Comparison of ENCODE assay signal across 9 mouse cellular contexts in the genomic region with DNA sequence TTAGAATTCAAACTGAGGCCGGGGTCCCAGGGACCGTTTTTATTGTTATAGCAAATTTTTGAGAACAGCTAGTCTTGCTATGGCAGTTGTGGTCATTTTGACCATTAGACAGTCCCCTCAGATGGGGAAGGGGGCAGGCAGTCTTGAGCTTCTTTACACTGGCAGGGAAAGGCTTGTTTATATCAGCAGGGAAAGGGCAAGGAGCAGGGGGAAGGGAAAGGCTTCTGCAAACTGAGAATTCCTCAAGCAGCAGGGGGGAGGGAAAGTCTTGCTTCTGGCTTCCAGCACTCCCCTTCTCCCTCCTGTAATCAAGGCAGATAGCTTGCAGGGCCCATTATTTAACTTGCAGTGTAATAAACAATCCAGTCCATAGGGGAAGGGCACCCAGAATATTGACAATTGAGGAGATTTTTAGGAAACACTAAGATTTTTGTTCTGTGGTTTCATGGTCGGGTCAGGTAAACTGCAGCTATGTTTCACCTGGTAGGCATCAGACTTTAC. TPM values are rescaled to one million over a fixed set of nuclear protein-coding genes. Genes with fewer than 3 reads are reported as not detected.
DNase-seq lines count a peak whose midpoint lies in the region; ATAC-seq and TF ChIP-seq lines count a peak whose summit lies in the region.
"Not testable (repeated sequence)": the region's sequence is repeated elsewhere in the genome, so short reads cannot be mapped to it uniquely, and the experiment has no call there.
"Had no signal": no experiment of that assay in that cellular context is flagged by ENCODE, and none has a peak within 500 bp of the region (broad histone marks: within the 10 kb centered on the region; RNA-seq: fewer than 3 reads in every experiment).

No protein-coding gene starts in this region.

- H3K4me1 ChIP-seq in embryonic facial prominence, embryonic 15.5 days; heart, embryonic 11.5 days (ENCODE audit: control insufficient read depth, insufficient read depth, low read length); hindbrain, postnatal 0 days (ENCODE audit: insufficient read depth, low read length); liver, embryonic 16.5 days (ENCODE audit: control insufficient read depth, low read depth, low read length); midbrain, embryonic 12.5 days: not testable (repeated sequence)

- not testable (repeated sequence) for H3K27me3 ChIP-seq in embryonic facial prominence, embryonic 15.5 days; heart, embryonic 11.5 days (ENCODE audit: control insufficient read depth, insufficient read depth, low read length); hindbrain, postnatal 0 days (ENCODE audit: insufficient read depth, low read length); liver, embryonic 16.5 days (ENCODE audit: control insufficient read depth, insufficient read depth, low read depth, low read length); midbrain, embryonic 12.5 days

- H3K27ac ChIP-seq in embryonic facial prominence, embryonic 15.5 days (replicated peaks); heart, embryonic 11.5 days (ENCODE audit: low read depth, low read length); hindbrain, postnatal 0 days; layer of hippocampus, adult 2 months; liver, embryonic 16.5 days (ENCODE audit: low read length); midbrain, embryonic 12.5 days (replicated peaks): not testable (repeated sequence)

- not testable (repeated sequence) for H3K9me3 ChIP-seq in embryonic facial prominence, embryonic 15.5 days (replicated peaks); heart, embryonic 11.5 days (replicated peaks; ENCODE audit: control insufficient read depth, low read length); hindbrain, postnatal 0 days (ENCODE audit: low read length); liver, embryonic 16.5 days (replicated peaks; ENCODE audit: control insufficient read depth, low read length); midbrain, embryonic 12.5 days

- not testable (repeated sequence) for H3K36me3 ChIP-seq in embryonic facial prominence, embryonic 15.5 days; heart, embryonic 11.5 days (ENCODE audit: control insufficient read depth, insufficient read depth, low read length); hindbrain, postnatal 0 days (ENCODE audit: insufficient read depth, low read length); liver, embryonic 16.5 days (ENCODE audit: control insufficient read depth, insufficient read depth); midbrain, embryonic 12.5 days

- TF ChIP-seq CTCF in hindbrain, postnatal 0 days (IDR thresholded peaks at IDR 0.05; ENCODE audit: low read depth); layer of hippocampus, adult 2 months (conservative IDR thresholded peaks at IDR 0.05): not testable (repeated sequence)

- peak overlapping the region; percentile 47 for H3K4me3 ChIP-seq in embryonic facial prominence, embryonic 15.5 days (replicated peaks)
- peak overlapping the region; percentile 50 for H3K4me3 ChIP-seq in heart, embryonic 11.5 days (ENCODE audit: low read depth, low read length)
- peak overlapping the region; percentile 42 for H3K4me3 ChIP-seq in hindbrain, postnatal 0 days (ENCODE audit: low read length)
- peak overlapping the region; percentile 51; the same call in 1 of the 2 replicates for H3K4me3 ChIP-seq in layer of hippocampus, adult 2 months
- H3K4me3 ChIP-seq in liver, embryonic 16.5 days (ENCODE audit: low read depth, low read length) = peak overlapping the region; percentile 61
- H3K4me3 ChIP-seq in midbrain, embryonic 12.5 days = peak overlapping the region; percentile 42; the same call in 1 of the 2 replicates

- 16% methylated on average over 3 of the region's 3 CpGs for WGBS in embryonic facial prominence, embryonic 15.5 days
- 18% methylated on average over 3 of the region's 3 CpGs for WGBS in heart, embryonic 11.5 days (ENCODE audit: insufficient replicate concordance)
- WGBS in hindbrain, postnatal 0 days = 14% methylated on average over 3 of the region's 3 CpGs
- 9% methylated on average over 3 of the region's 3 CpGs for WGBS in liver, embryonic 16.5 days (ENCODE audit: insufficient replicate concordance)
- WGBS in midbrain, embryonic 12.5 days = 8% methylated on average over 3 of the region's 3 CpGs

- H3K9ac ChIP-seq in embryonic facial prominence, embryonic 15.5 days; hindbrain, postnatal 0 days (replicated peaks; ENCODE audit: low read length); liver, embryonic 16.5 days (ENCODE audit: low read depth, low read length); midbrain, embryonic 12.5 days (replicated peaks): not testable (repeated sequence)
- peak overlapping the region; percentile 64; the same call in 1 of the 2 replicates for H3K9ac ChIP-seq in heart, embryonic 11.5 days (ENCODE audit: low read depth, low read length)

- H3K4me2 ChIP-seq in embryonic facial prominence, embryonic 15.5 days (replicated peaks) = peak overlapping the region; percentile 45
- peak overlapping the region; percentile 58 for H3K4me2 ChIP-seq in heart, embryonic 11.5 days
- H3K4me2 ChIP-seq in hindbrain, postnatal 0 days (ENCODE audit: low read depth, low read length) = peak overlapping the region; percentile 53
- H3K4me2 ChIP-seq in liver, embryonic 16.5 days (ENCODE audit: low read depth, low read length) = peak overlapping the region; percentile 61
- peak overlapping the region; percentile 48 for H3K4me2 ChIP-seq in midbrain, embryonic 12.5 days (replicated peaks)

- not testable (repeated sequence) for ATAC-seq in embryonic facial prominence, embryonic 15.5 days (ENCODE audit: insufficient number of reproducible peaks, low FRiP score, low TSS enrichment, low read depth); heart, embryonic 11.5 days (replicated peaks; ENCODE audit: insufficient number of reproducible peaks, low FRiP score, low TSS enrichment); hindbrain, postnatal 0 days; liver, embryonic 16.5 days (ENCODE audit: low read depth); midbrain, embryonic 12.5 days (ENCODE audit: low FRiP score, low read depth)

- DNase-seq in R1 (ENCODE audit: low read depth, low spot score) = peak; percentile 71
- DNase-seq in hindbrain, postnatal 0 days (ENCODE audit: low spot score); layer of hippocampus, adult 2 months (ENCODE audit: low spot score in 2 of 2): not testable (repeated sequence)
- peak; percentile 6 for DNase-seq in retina, embryonic 14.5 days (ENCODE audit: low spot score)

RNA-seq across cellular contexts. Expression of a gene that starts 0.8 kb away (rescaled TPM):
- polyA plus RNA-seq in embryonic facial prominence, embryonic 15.5 days (2015; fragmentation: Nextera tagmentation; extraction: Ambion mirVana) = 2.2 and 2.9 TPM in 2 replicates
- polyA plus RNA-seq in heart, embryonic 11.5 days (2014; fragmentation: Nextera tagmentation; extraction: Ambion mirVana) = 1.3 and 1.4 TPM in 2 replicates
- total RNA-seq in hindbrain, postnatal 0 days (2014; rRNA removed) = 0.50 and 1.2 TPM in 2 replicates
- 2.0 TPM in 2 replicates for polyA plus RNA-seq in hindbrain, postnatal 0 days (2015; fragmentation: Nextera tagmentation; extraction: Ambion mirVana)
- 1 to 10 TPM; 3.9 to 4.7 TPM for total RNA-seq in layer of hippocampus, adult 2 months (2021)
- polyA plus RNA-seq in liver, embryonic 16.5 days (2015; fragmentation: Nextera tagmentation; extraction: Ambion mirVana) = 0.59 and 0.71 TPM in 2 replicates
- polyA plus RNA-seq in midbrain, embryonic 12.5 days (2016; fragmentation: Nextera tagmentation; extraction: Ambion mirVana) = 2.2 TPM in 2 replicates

RNA-seq across cellular contexts. Expression of a gene that starts 49.4 kb away (rescaled TPM):
- 6.2 and 7.0 TPM in 2 replicates for polyA plus RNA-seq in embryonic facial prominence, embryonic 15.5 days (2015; fragmentation: Nextera tagmentation; extraction: Ambion mirVana)
- polyA plus RNA-seq in heart, embryonic 11.5 days (2014; fragmentation: Nextera tagmentation; extraction: Ambion mirVana) = 6.7 and 10.2 TPM in 2 replicates
- 0.68 and 1.6 TPM in 2 replicates for total RNA-seq in hindbrain, postnatal 0 days (2014; rRNA removed)
- 5.1 and 5.7 TPM in 2 replicates for polyA plus RNA-seq in hindbrain, postnatal 0 days (2015; fragmentation: Nextera tagmentation; extraction: Ambion mirVana)
- total RNA-seq in layer of hippocampus, adult 2 months (2021) = 1 to 10 TPM; 7.3 to 7.6 TPM
- 1.5 and 1.7 TPM in 2 replicates for polyA plus RNA-seq in liver, embryonic 16.5 days (2015; fragmentation: Nextera tagmentation; extraction: Ambion mirVana)
- polyA plus RNA-seq in midbrain, embryonic 12.5 days (2016; fragmentation: Nextera tagmentation; extraction: Ambion mirVana) = 6.8 and 7.0 TPM in 2 replicates

RNA-seq across cellular contexts. Expression of a gene that starts 50.8 kb away (rescaled TPM):
- 1.4 and 1.5 TPM in 2 replicates for polyA plus RNA-seq in embryonic facial prominence, embryonic 15.5 days (2015; fragmentation: Nextera tagmentation; extraction: Ambion mirVana)
- polyA plus RNA-seq in heart, embryonic 11.5 days (2014; fragmentation: Nextera tagmentation; extraction: Ambion mirVana) = 0.97 and 1.5 TPM in 2 replicates
- total RNA-seq in hindbrain, postnatal 0 days (2014; rRNA removed) = 0.31 and 3.3 TPM in 2 replicates
- 1.0 and 1.3 TPM in 2 replicates for polyA plus RNA-seq in hindbrain, postnatal 0 days (2015; fragmentation: Nextera tagmentation; extraction: Ambion mirVana)
- 1 to 10 TPM; 2.3 to 2.4 TPM for total RNA-seq in layer of hippocampus, adult 2 months (2021)
- 0.14 and 0.17 TPM in 2 replicates for polyA plus RNA-seq in liver, embryonic 16.5 days (2015; fragmentation: Nextera tagmentation; extraction: Ambion mirVana)
- polyA plus RNA-seq in midbrain, embryonic 12.5 days (2016; fragmentation: Nextera tagmentation; extraction: Ambion mirVana) = 1.7 TPM in 2 replicates
- total RNA-seq: gastrocnemius, postnatal 25 days had no signal
